Mouse (Mus musculus) embryonic facial prominence, embryonic 11.5 days (tissue): Measurements from ENCODE around the gene Agxt. TPM values are rescaled to one million over a fixed set of nuclear protein-coding genes. Genes with fewer than 3 reads are reported as not detected.
A peak's percentile ranks its signal among the peaks of the same experiment; 100 is the strongest.

ENCODE experiments used
- ATAC-seq: fragments of 200-750 bp; cut with Nextera tagmentation; replicated peaks from 2 replicates; pipeline ENCODE4 v1.8.0; 2017; ENCODE audit warnings: low read depth; ENCODE audit not compliant: insufficient number of reproducible peaks, low FRiP score, low TSS enrichment
- DNase-seq: peaks from one replicate; pipeline ENCODE4 v3.0.0-alpha.2; 2015; ENCODE audit warnings: low spot score
- H3K27ac ChIP-seq: fragments of 300-500 bp; sonication (generic); replicated peaks from 2 replicates; pipeline ENCODE4 v1.5.1; 2014; ENCODE audit warnings: mild to moderate bottlenecking, low read depth, low read length, control low read depth
- H3K27me3 ChIP-seq: fragments of 300-500 bp; sonication (generic); 2 replicates; pipeline ENCODE4 v1.6.1; 2014; ENCODE audit warnings: mild to moderate bottlenecking, low read length, moderate library complexity, mixed read lengths; ENCODE audit not compliant: control insufficient read depth, insufficient read depth
- H3K36me3 ChIP-seq: fragments of 300-500 bp; sonication (generic); replicated peaks from 2 replicates; pipeline ENCODE4 v1.6.1; 2014; ENCODE audit warnings: low read depth, mild to moderate bottlenecking, low read length, moderate library complexity, mixed read lengths; ENCODE audit not compliant: control insufficient read depth, insufficient read depth
- H3K4me1 ChIP-seq: fragments of 300-500 bp; sonication (generic); 2 replicates; pipeline ENCODE4 v1.6.1; 2014; ENCODE audit warnings: low read length, mixed read lengths; ENCODE audit not compliant: control insufficient read depth, insufficient read depth
- H3K4me2 ChIP-seq: fragments of 300-500 bp; sonication (generic); 2 replicates; pipeline ENCODE4 v1.6.1; 2014; ENCODE audit warnings: low read depth, mild to moderate bottlenecking, control low read depth, low read length, moderate library complexity
- H3K4me3 ChIP-seq: fragments of 300-500 bp; sonication (generic); 2 replicates; pipeline ENCODE4 v1.5.1; 2014; ENCODE audit warnings: low read depth, low read length, control low read depth
- H3K9ac ChIP-seq: fragments of 300-500 bp; sonication (generic); replicated peaks from 2 replicates; pipeline ENCODE4 v1.6.1; 2014; ENCODE audit warnings: mild to moderate bottlenecking, control low read depth, low read length
- H3K9me3 ChIP-seq: fragments of 300-500 bp; sonication (generic); replicated peaks from 2 replicates; pipeline ENCODE4 v1.6.1; 2016; ENCODE audit warnings: mild to moderate bottlenecking, low read length, inconsistent platforms, mixed read lengths; ENCODE audit not compliant: control insufficient read depth
- WGBS: fragments of 180-500 bp; shearing (Covaris S2); extraction: QIAGEN DNeasy Blood & Tissue Kit; methylation state at CpG from one replicate; pipeline ENCODE4 v1.1.7; 2014; 5-methylcytosine and 5-hydroxymethylcytosine counted together
- polyA plus RNA-seq: library from polyadenylated mRNA; unstranded; fragments of >200 nt; fragmentation: Nextera tagmentation; extraction: Ambion mirVana; gene quantifications from 2 replicates; pipeline ENCODE4 v1.2.1, GENCODE M21; 2014

The Agxt gene
- polyA plus RNA-seq, 1 experiment from 2014 or later: not detected

DNA sequence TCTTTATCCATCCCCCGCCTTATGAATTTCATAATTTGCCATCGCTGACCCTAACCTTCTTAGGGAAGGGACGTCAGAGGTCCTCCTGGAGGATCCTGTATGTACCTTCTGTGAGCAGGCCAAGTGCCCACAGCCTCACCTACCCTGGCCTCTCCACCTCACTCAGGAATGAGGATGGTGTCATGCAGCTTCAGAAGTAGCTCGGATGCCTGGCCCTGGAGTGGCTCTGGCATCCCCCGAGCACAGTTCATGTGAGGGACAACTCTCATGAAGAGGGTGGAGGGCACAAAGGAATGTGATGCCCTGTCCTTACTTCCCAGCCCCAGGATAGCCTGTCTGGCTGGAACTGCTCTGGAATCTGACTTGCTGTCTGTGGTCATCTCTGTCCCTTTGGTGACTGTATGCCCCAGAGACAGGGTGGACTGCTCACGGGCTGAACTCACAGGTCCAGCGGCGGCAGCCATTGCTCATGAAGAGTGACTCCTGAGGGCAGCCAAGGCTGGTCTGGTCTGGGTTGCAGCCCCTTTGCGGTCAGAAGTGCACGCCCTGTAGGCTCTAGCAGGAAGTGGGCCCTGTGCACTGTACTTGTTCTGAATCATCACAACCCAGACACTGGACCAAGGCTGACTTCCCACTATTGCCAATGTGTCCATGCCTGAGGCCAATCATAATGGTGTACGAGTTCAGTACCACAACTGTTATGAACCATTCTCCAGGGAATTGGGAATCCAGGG is 31.5 kb downstream of the Agxt start:
- ATAC-seq: no peak

GRCm38 (mm10) chr1:93168295-93168775 is 33.3 kb downstream of the Agxt start, which contains the start of gene Crocc2:
Gene Crocc2, plus strand, starts transcription at chr1:93168725.
- Histone ChIP-seq H3K36me3 (no peaks in the 10 kb centered on the region), H3K4me3 (no peak within 1 kb of the TSS), H3K27me3 (no peaks in the 10 kb centered on the region), H3K4me2 (no peak within 1 kb of the TSS), H3K4me1 (no peaks in the 10 kb centered on the region), H3K27ac (no peak within 1 kb of the TSS), H3K9me3 (no peaks in the 10 kb centered on the region), H3K9ac (no peak within 1 kb of the TSS)
- DNase-seq (no peak), ATAC-seq (no peak)
- WGBS: 47% methylated on average over 10 of the region's 10 CpGs

More for the DNA sequence above, 31.5 kb downstream of the Agxt start:
- H3K4me2 ChIP-seq: no peak overlapping the region
- H3K4me3 ChIP-seq: no peak overlapping the region
- no peaks in the 10 kb centered on the region for H3K27me3 ChIP-seq
- no peak overlapping the region for H3K9ac ChIP-seq
- H3K9me3 ChIP-seq: no peaks in the 10 kb centered on the region
- 86% methylated on average over 11 of the region's 11 CpGs for WGBS
- H3K4me1 ChIP-seq: no peaks in the 10 kb centered on the region
- H3K27ac ChIP-seq: no peak overlapping the region
- H3K36me3 ChIP-seq: no peaks in the 10 kb centered on the region
- DNase-seq: no peak

- Histone ChIP-seq H3K9me3 (no peaks in the 10 kb centered on the region), H3K9ac (no peak overlapping the region), H3K4me3 (no peak overlapping the region), H3K4me2 (no peak overlapping the region), H3K27me3 (no peaks in the 10 kb centered on the region), H3K36me3 (no peaks in the 10 kb centered on the region), H3K27ac (no peak overlapping the region), H3K4me1 (peaks cover 10% of the 10 kb centered on the region)
- ATAC-seq (no peak), DNase-seq (no peak)
- whole genome bisulfite sequencing: 64% methylated on average over 4 of the region's 4 CpGs
Observed at GRCm38 (mm10) chr1:93173665-93174064, 38.6 kb downstream of the Agxt start.

DNA sequence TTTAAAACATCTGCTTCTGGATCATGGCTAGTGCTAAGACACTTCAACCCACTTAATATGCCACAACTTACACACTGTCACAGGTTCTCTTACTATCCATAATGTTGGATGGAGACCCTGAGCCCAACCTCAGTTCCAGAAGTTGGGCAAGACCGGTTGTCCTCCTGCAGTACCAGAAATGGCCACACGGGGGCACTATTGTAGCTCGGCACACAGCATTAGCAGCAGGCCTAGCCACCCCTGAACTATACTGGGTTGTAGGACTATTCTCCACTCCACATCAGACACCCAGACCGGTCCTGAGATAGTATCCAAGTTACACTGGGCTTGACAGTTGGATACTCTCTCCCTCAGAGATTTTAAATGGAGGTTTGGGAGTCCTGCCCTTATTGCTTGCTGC is 39.4 kb downstream of the Agxt start:
- DNase-seq: peak; percentile 94
- ATAC-seq: peak; percentile 69

DNA sequence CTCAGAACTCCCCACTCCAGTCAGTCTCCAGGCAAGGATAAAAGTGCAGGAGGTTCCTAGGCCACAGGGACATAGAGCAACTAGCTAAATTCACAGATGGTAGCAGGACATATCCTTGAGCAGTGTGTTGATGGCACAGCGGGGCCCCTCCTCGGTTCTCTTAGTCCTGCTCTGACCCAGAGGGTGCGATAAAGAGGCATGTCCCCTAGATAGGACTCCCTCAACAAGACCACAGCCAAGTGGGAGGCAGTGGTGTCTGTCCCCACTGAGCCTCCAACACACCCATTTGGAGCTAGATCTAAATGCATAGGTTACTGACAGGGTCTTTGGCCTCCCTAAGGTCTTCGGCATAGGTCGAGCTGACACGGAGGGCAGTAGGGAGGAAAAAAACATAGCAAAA is 40.8 kb downstream of the Agxt start:
- WGBS: 10% methylated on average over 6 of the region's 6 CpGs
- H3K9ac ChIP-seq: no peak overlapping the region
- H3K4me1 ChIP-seq: peaks cover 10% of the 10 kb centered on the region
- no peaks in the 10 kb centered on the region for H3K36me3 ChIP-seq
- DNase-seq: no peak
- ATAC-seq: 0 out of 2 replicates have a peak, but pooled peaks have one; percentile 16
- no peaks in the 10 kb centered on the region for H3K27me3 ChIP-seq
- H3K9me3 ChIP-seq: no peaks in the 10 kb centered on the region
- H3K4me3 ChIP-seq: no peak overlapping the region
- H3K27ac ChIP-seq: peak overlapping the region; percentile 88
- peak overlapping the region; percentile 74 for H3K4me2 ChIP-seq

More for the DNA sequence above, 39.4 kb downstream of the Agxt start:
- no peak overlapping the region for H3K27ac ChIP-seq
- H3K4me3 ChIP-seq: no peak overlapping the region
- no peak overlapping the region for H3K4me2 ChIP-seq
- H3K9me3 ChIP-seq: no peaks in the 10 kb centered on the region
- peaks cover 10% of the 10 kb centered on the region for H3K4me1 ChIP-seq
- WGBS: 3% methylated on average over 4 of the region's 4 CpGs
- H3K36me3 ChIP-seq: no peaks in the 10 kb centered on the region
- no peaks in the 10 kb centered on the region for H3K27me3 ChIP-seq
- H3K9ac ChIP-seq: no peak overlapping the region; the same call in 1 of the 2 replicates

- Histone ChIP-seq H3K36me3 (no peaks in the 10 kb centered on the region), H3K9ac (peak overlapping the region; percentile 53), H3K27ac (peak overlapping the region; percentile 88), H3K9me3 (no peaks in the 10 kb centered on the region), H3K4me1 (peaks cover 10% of the 10 kb centered on the region), H3K4me2 (peak overlapping the region; percentile 74), H3K27me3 (no peaks in the 10 kb centered on the region), H3K4me3 (peak overlapping the region; percentile 30)
- 2% methylated on average over 37 of the region's 44 CpGs for WGBS
- ATAC-seq (peak; percentile 81), DNase-seq (peak; percentile 91)
Observed at GRCm38 (mm10) chr1:93176525-93177332, 41.7 kb downstream of the Agxt start.

DNA sequence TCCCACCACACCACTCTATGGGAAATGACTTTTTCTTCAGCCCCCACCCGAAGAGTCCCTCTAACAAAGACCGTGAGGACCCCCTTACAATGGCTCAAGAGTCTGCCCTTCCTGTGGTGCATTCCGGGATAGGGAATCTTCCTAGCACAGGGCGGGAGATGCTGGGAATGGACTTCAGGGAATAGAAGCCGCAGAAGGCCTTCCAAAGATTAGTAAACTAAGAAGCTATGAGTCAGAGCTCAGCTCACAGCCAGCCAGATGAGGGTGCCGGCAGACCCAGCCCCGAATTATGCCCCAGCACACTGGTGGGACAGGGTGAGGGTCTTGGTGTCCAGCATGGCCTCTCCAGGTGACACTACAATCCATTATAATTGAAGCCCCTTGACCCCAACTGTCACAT is 47.2 kb downstream of the Agxt start:
- Histone ChIP-seq H3K36me3 (no peaks in the 10 kb centered on the region), H3K4me1 (0 out of 2 replicates have a peak, but pooled peaks cover 3% of the 10 kb centered on the region), H3K27ac (no peak overlapping the region), H3K27me3 (no peaks in the 10 kb centered on the region), H3K4me3 (no peak overlapping the region), H3K4me2 (no peak overlapping the region), H3K9me3 (no peaks in the 10 kb centered on the region), H3K9ac (no peak overlapping the region)
- ATAC-seq (no peak), DNase-seq (no peak)
- WGBS: 86% methylated on average over 7 of the region's 7 CpGs
